Mouse (Mus musculus) lung, postnatal 0 days (tissue): ENCODE measurements around the gene Nav1. TPM values are rescaled to one million over a fixed set of nuclear protein-coding genes. Genes with fewer than 3 reads are reported as not detected.

ENCODE experiments used
- ATAC-seq: fragments of 200-750 bp; cut with Nextera tagmentation; 2 replicates; pipeline ENCODE4 v1.8.0; 2017; ENCODE audit warnings: moderate library complexity
- DNase-seq: peaks from one replicate; pipeline ENCODE4 v3.0.0-alpha.2; 2016; ENCODE audit warnings: low spot score
- H3K27ac ChIP-seq: fragments of 300-500 bp; sonication (generic); 2 replicates; pipeline ENCODE4 v1.5.1; 2014; ENCODE audit warnings: antibody characterized with exemption, mild to moderate bottlenecking, low read length, mixed read lengths
- H3K27me3 ChIP-seq: fragments of 300-500 bp; sonication (generic); replicated peaks from 2 replicates; pipeline ENCODE4 v1.6.1; 2014; ENCODE audit warnings: low read length, mixed read lengths; ENCODE audit not compliant: insufficient read depth
- H3K36me3 ChIP-seq: fragments of 300-500 bp; sonication (generic); 2 replicates; pipeline ENCODE4 v1.6.1; 2014; ENCODE audit warnings: low read length, mixed read lengths; ENCODE audit not compliant: insufficient read depth
- H3K4me1 ChIP-seq: fragments of 300-500 bp; sonication (generic); 2 replicates; pipeline ENCODE4 v1.6.1; 2014; ENCODE audit warnings: antibody characterized with exemption, low read depth, low read length, mixed read lengths; ENCODE audit not compliant: insufficient read depth
- H3K4me2 ChIP-seq: fragments of 300-500 bp; sonication (generic); replicated peaks from 2 replicates; pipeline ENCODE4 v1.6.1; 2014; ENCODE audit warnings: low read depth, mild to moderate bottlenecking, low read length, moderate library complexity, mixed read lengths
- H3K4me3 ChIP-seq: fragments of 300-500 bp; sonication (generic); 2 replicates; pipeline ENCODE4 v1.5.1; 2014; ENCODE audit warnings: low read depth, low read length
- H3K9ac ChIP-seq: fragments of 300-500 bp; sonication (generic); replicated peaks from 2 replicates; pipeline ENCODE4 v1.6.1; 2014; ENCODE audit warnings: low read depth, mild to moderate bottlenecking
- H3K9me3 ChIP-seq: fragments of 300-500 bp; sonication (generic); 2 replicates; pipeline ENCODE4 v1.6.1; 2016; ENCODE audit warnings: low read length, mixed read lengths
- CTCF ChIP-seq: IDR thresholded peaks from 2 replicates; pipeline ENCODE4 v1.5.1; 2016; ENCODE audit warnings: antibody characterized with exemption, mild to moderate bottlenecking
- EP300 ChIP-seq: IDR thresholded peaks from 2 replicates; pipeline ENCODE4 v1.6.1; 2016; ENCODE audit warnings: antibody characterized with exemption, mild to moderate bottlenecking, control low read depth
- WGBS: fragments of 180-500 bp; shearing (Covaris S2); extraction: QIAGEN DNeasy Blood & Tissue Kit; methylation state at CpG from one replicate; pipeline ENCODE4 v1.1.7; 2014; 5-methylcytosine and 5-hydroxymethylcytosine counted together
- polyA plus RNA-seq: library from polyadenylated mRNA; unstranded; fragments of >200 nt; fragmentation: Nextera tagmentation; extraction: Ambion mirVana; gene quantifications from 2 replicates; pipeline ENCODE4 v1.2.1, GENCODE M21; 2015

Nav1 gene
- polyA plus RNA-seq, 1 experiment from 2014 or later: 5.7 TPM

GRCm38 (mm10) chr1:135435823-135436222, 171.3 kb downstream of the Nav1 start:
- H3K27ac ChIP-seq: no peak overlapping the region

DNA sequence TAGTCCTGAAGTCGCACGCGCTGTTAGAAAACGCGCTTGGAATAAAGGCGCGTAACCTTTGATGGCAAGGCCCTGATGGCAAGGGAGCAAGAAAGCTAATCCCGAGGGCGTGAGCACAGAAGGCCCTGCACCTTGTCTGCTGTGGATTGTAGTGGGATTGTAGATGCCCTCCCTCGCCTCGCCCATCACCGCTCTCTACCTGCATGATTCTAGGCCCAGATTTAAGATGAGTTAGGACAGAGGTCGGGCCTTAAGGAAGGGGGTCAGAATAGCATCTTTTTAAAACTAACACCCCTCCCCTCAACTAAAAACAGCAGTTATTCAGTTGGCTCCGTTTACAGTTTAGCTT, 176.5 kb downstream of the Nav1 start:
- Histone ChIP-seq H3K4me1 (peaks cover 20% of the 10 kb centered on the region), H3K36me3 (no peaks in the 10 kb centered on the region), H3K4me2 (peak overlapping the region; percentile 66), H3K9ac (peak overlapping the region; percentile 87; the same call in 1 of the 2 replicates), H3K27me3 (no peaks in the 10 kb centered on the region), H3K27ac (no peak overlapping the region), H3K4me3 (peak overlapping the region; percentile 89), H3K9me3 (no peaks in the 10 kb centered on the region)
- TF ChIP-seq EP300: no peak
- TF ChIP-seq CTCF: no peak
- DNase-seq (no peak), ATAC-seq (no peak)
- 3% methylated on average over 14 of the region's 14 CpGs for WGBS

More at GRCm38 (mm10) chr1:135435823-135436222, 171.3 kb downstream of the Nav1 start:
- no peak for DNase-seq
- Histone ChIP-seq H3K4me2 (no peak overlapping the region), H3K9ac (no peak overlapping the region), H3K36me3 (no peaks in the 10 kb centered on the region; the same call in 1 of the 2 replicates), H3K4me3 (no peak overlapping the region), H3K27me3 (no peaks in the 10 kb centered on the region), H3K4me1 (no peaks in the 10 kb centered on the region), H3K9me3 (no peaks in the 10 kb centered on the region)
- no peak for TF ChIP-seq EP300
- no peak for TF ChIP-seq CTCF
- WGBS: 5% methylated on average over 2 of the region's 2 CpGs
- no peak for ATAC-seq

GRCm38 (mm10) chr1:135429901-135430668, 177.0 kb downstream of the Nav1 start, which contains the start of gene Ipo9:
Gene Ipo9 (minus strand): TSS chr1:135430499.
- peak within 1 kb of the TSS; percentile 87 for H3K9ac ChIP-seq
- H3K9me3 ChIP-seq: no peaks in the 10 kb centered on the region
- peak within 1 kb of the TSS; percentile 66 for H3K4me2 ChIP-seq
- peak within 1 kb of the TSS; percentile 89 for H3K4me3 ChIP-seq
- no peaks in the 10 kb centered on the region for H3K36me3 ChIP-seq
- ATAC-seq (peak; percentile 99), DNase-seq (peak; percentile 95)
- peak within 1 kb of the TSS; percentile 38; the same call in 1 of the 2 replicates for H3K27ac ChIP-seq
- H3K27me3 ChIP-seq: no peaks in the 10 kb centered on the region
- H3K4me1 ChIP-seq: peaks cover 20% of the 10 kb centered on the region
- peak; percentile 83 for TF ChIP-seq CTCF
- TF ChIP-seq EP300: no peak
- WGBS: 1% methylated on average over 61 of the region's 65 CpGs

DNA sequence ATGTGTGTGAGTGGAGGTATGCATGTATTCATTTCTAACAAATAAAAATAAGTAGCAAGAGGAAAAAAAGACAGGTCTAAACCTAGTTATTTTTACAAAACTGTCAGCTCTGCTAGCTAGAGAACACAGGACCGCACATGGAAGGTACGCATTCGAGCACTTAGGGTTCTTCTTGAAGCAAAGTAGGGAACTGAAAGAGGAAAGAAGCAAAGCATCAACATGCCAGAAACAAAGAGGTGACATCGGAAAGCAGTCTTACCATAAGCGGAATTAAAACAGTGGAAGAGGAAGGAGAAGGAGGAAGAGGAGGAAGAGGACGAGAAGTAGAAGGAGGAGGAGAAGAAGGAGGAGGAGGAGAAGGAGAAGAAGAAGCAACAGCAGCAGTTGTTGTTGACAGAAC, 179.7 kb downstream of the Nav1 start:
- H3K4me1 ChIP-seq: peaks cover 20% of the 10 kb centered on the region
- ATAC-seq: no peak
- H3K36me3 ChIP-seq: no peaks in the 10 kb centered on the region
- no peak for DNase-seq
- 81% methylated on average over 6 of the region's 6 CpGs for WGBS
- no peaks in the 10 kb centered on the region for H3K9me3 ChIP-seq
- no peak overlapping the region for H3K4me2 ChIP-seq
- no peak overlapping the region for H3K27ac ChIP-seq
- no peaks in the 10 kb centered on the region for H3K27me3 ChIP-seq
- no peak for TF ChIP-seq CTCF
- no peak for TF ChIP-seq EP300
- H3K9ac ChIP-seq: no peak overlapping the region
- H3K4me3 ChIP-seq: no peak overlapping the region

- TF ChIP-seq EP300 (no peak), CTCF (no peak)
- no peak overlapping the region for H3K4me2 ChIP-seq
- no peak overlapping the region for H3K4me3 ChIP-seq
- H3K9ac ChIP-seq: no peak overlapping the region
- H3K4me1 ChIP-seq: peaks cover 20% of the 10 kb centered on the region
- 91% methylated on average over 10 of the region's 10 CpGs for WGBS
- H3K27ac ChIP-seq: no peak overlapping the region
- DNase-seq (no peak), ATAC-seq (no peak)
- no peaks in the 10 kb centered on the region for H3K36me3 ChIP-seq
- no peaks in the 10 kb centered on the region for H3K9me3 ChIP-seq
- no peaks in the 10 kb centered on the region for H3K27me3 ChIP-seq
These were observed 180.4 kb downstream of the Nav1 start for GRCm38 (mm10) chr1:135426645-135427044.

GRCm38 (mm10) chr1:135422772-135423171, 184.3 kb downstream of the Nav1 start:
- H3K36me3 ChIP-seq: peaks cover 16% of the 10 kb centered on the region; the same call in 1 of the 2 replicates
- H3K9ac ChIP-seq: no peak overlapping the region
- H3K9me3 ChIP-seq: no peaks in the 10 kb centered on the region
- H3K27ac ChIP-seq: no peak overlapping the region
- no peak overlapping the region for H3K4me3 ChIP-seq
- ATAC-seq: no peak
- H3K4me1 ChIP-seq: peaks cover under 1% of the 10 kb centered on the region; the same call in 1 of the 2 replicates
- no peak overlapping the region for H3K4me2 ChIP-seq
- 91% methylated on average over 6 of the region's 6 CpGs for WGBS
- TF ChIP-seq EP300 (no peak), CTCF (no peak)
- no peaks in the 10 kb centered on the region for H3K27me3 ChIP-seq
- DNase-seq: no peak
